Mouse (Mus musculus): ENCODE results near the gene Slc25a51.

The Slc25a51 gene

GRCm38 (mm10) chr4:45426724-45427457 is 18.3 kb upstream of the Slc25a51 start:
- no peak for DNase-seq (ENCODE audit: low read depth in 2 of 2, low spot score in 2 of 2)

GRCm38 (mm10) chr4:45423406-45423805 is 14.8 kb upstream of the Slc25a51 start:
- DNase-seq (ENCODE audit: low read depth in 2 of 2, low spot score in 2 of 2): no peak

- no peak for DNase-seq (ENCODE audit: low read depth in 2 of 2, low spot score in 2 of 2)
Measured at GRCm38 (mm10) chr4:45422640-45423039, 14.1 kb upstream of the Slc25a51 start.

- no peak for DNase-seq (ENCODE audit: low read depth in 2 of 2, low spot score in 2 of 2)
Measured at GRCm38 (mm10) chr4:45421519-45422260, 13.1 kb upstream of the Slc25a51 start.

GRCm38 (mm10) chr4:45420733-45421132 is 12.2 kb upstream of the Slc25a51 start:
- no peak for DNase-seq (ENCODE audit: low read depth in 2 of 2, low spot score in 2 of 2)

- no peak for DNase-seq (ENCODE audit: low read depth in 2 of 2, low spot score in 2 of 2)
Measured at GRCm38 (mm10) chr4:45419051-45419450, 10.5 kb upstream of the Slc25a51 start.

GRCm38 (mm10) chr4:45418229-45418950 is 9.8 kb upstream of the Slc25a51 start:
- peak in 1 of 2 experiments; percentile 38 for DNase-seq (ENCODE audit: low read depth in 2 of 2, low spot score in 2 of 2)

- no peak for DNase-seq (ENCODE audit: low read depth in 2 of 2, low spot score in 2 of 2)
Measured at GRCm38 (mm10) chr4:45416314-45416713, 7.7 kb upstream of the Slc25a51 start.

- DNase-seq (ENCODE audit: low read depth in 2 of 2, low spot score in 2 of 2): no peak
Measured at GRCm38 (mm10) chr4:45413674-45414338, 5.2 kb upstream of the Slc25a51 start.

- no peak for DNase-seq (ENCODE audit: low read depth in 2 of 2, low spot score in 2 of 2)
Measured at GRCm38 (mm10) chr4:45412433-45413192, 4.0 kb upstream of the Slc25a51 start.

GRCm38 (mm10) chr4:45411181-45411790 is 2.7 kb upstream of the Slc25a51 start:
- DNase-seq (ENCODE audit: low read depth in 2 of 2, low spot score in 2 of 2): no peak

- peak; percentile 58 to 74 for DNase-seq (ENCODE audit: low read depth in 2 of 2, low spot score in 2 of 2)
Measured at GRCm38 (mm10) chr4:45409270-45409669, 704 bp upstream of the Slc25a51 start.

- no peak for DNase-seq (ENCODE audit: low read depth in 2 of 2, low spot score in 2 of 2)
Measured at GRCm38 (mm10) chr4:45407703-45408334, 747 bp downstream of the Slc25a51 start.

GRCm38 (mm10) chr4:45407001-45407702 is 1.4 kb downstream of the Slc25a51 start:
- no peak for DNase-seq (ENCODE audit: low read depth in 2 of 2, low spot score in 2 of 2)

GRCm38 (mm10) chr4:45406397-45406796 is 2.2 kb downstream of the Slc25a51 start:
- no peak for DNase-seq (ENCODE audit: low read depth in 2 of 2, low spot score in 2 of 2)

- no peak for DNase-seq (ENCODE audit: low read depth in 2 of 2, low spot score in 2 of 2)
Measured at GRCm38 (mm10) chr4:45405315-45405714, 3.3 kb downstream of the Slc25a51 start.

- no peak for DNase-seq (ENCODE audit: low read depth in 2 of 2, low spot score in 2 of 2)
Measured at GRCm38 (mm10) chr4:45404086-45404485, 4.5 kb downstream of the Slc25a51 start.

- DNase-seq (ENCODE audit: low read depth in 2 of 2, low spot score in 2 of 2): no peak
Measured at GRCm38 (mm10) chr4:45403499-45403878, 5.1 kb downstream of the Slc25a51 start.

- no peak for DNase-seq (ENCODE audit: low read depth in 2 of 2, low spot score in 2 of 2)
Measured at GRCm38 (mm10) chr4:45402878-45403498, 5.6 kb downstream of the Slc25a51 start.
